Mouse (Mus musculus): ENCODE data around the gene Patj. TPM values are rescaled to one million over a fixed set of nuclear protein-coding genes. Genes with fewer than 3 reads are reported as not detected.

The Patj gene
- polyA plus RNA-seq, 1 experiment from 2014 or later: 13.4 TPM

DNA sequence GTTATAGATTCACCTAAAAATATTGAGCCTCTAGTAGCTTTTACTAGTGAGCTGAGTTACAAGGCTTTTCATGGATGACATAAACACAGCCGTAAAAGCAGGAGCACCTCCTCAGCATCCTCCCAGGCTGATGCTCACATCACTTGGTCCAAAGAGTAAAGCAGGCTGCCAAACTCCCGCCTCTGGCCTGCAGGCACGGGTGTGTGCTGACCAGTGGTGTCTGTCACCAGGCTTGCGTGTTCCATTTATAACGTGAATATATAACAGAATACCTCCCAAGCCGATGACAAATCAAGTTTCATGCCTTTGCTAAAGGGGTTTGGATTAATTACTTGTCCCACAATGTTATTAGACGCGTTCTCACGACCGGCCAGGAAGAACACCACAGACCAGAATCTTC is 128.9 kb downstream of the Patj start:
- no peak overlapping the region for H3K27ac ChIP-seq
- WGBS: 91% methylated on average over 10 of the region's 10 CpGs
- H3K9me3 ChIP-seq: no peaks in the 10 kb centered on the region
- H3K4me2 ChIP-seq: no peak overlapping the region
- no peaks in the 10 kb centered on the region for H3K27me3 ChIP-seq
- no peak overlapping the region for H3K4me3 ChIP-seq
- ATAC-seq (ENCODE audit: insufficient number of reproducible peaks, low FRiP score, low TSS enrichment, low read depth): no peak
- H3K36me3 ChIP-seq: peaks cover 9% of the 10 kb centered on the region; the same call in 1 of the 2 replicates
- H3K9ac ChIP-seq: no peak overlapping the region
- H3K4me1 ChIP-seq: no peaks in the 10 kb centered on the region

DNA sequence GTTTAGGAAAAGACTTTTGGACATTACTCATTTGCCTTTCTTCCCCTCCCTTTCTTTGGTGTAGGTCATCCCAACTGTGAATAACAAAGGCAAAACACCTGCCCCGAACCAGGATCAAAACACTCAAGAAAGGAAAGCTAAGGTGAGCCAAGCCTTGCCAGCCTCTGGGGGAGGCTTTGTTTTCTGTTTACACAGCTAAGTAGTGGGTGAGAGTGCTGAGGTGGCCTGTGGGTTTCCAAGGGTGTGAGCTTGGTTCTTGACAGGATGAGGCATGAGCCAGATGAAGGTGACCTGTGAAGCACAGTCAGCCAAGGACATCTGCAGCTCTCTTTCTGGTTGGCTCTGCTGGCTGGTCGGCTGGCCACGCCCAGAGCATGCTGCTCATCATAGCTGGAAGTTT is 139.9 kb downstream of the Patj start:
- Histone ChIP-seq H3K27me3 (no peaks in the 10 kb centered on the region), H3K36me3 (no peaks in the 10 kb centered on the region), H3K4me3 (no peak overlapping the region), H3K4me2 (no peak overlapping the region), H3K9me3 (no peaks in the 10 kb centered on the region), H3K9ac (no peak overlapping the region), H3K4me1 (no peaks in the 10 kb centered on the region), H3K27ac (no peak overlapping the region)
- 84% methylated on average over 3 of the region's 3 CpGs for WGBS
- ATAC-seq (ENCODE audit: insufficient number of reproducible peaks, low FRiP score, low TSS enrichment, low read depth): no peak

DNA sequence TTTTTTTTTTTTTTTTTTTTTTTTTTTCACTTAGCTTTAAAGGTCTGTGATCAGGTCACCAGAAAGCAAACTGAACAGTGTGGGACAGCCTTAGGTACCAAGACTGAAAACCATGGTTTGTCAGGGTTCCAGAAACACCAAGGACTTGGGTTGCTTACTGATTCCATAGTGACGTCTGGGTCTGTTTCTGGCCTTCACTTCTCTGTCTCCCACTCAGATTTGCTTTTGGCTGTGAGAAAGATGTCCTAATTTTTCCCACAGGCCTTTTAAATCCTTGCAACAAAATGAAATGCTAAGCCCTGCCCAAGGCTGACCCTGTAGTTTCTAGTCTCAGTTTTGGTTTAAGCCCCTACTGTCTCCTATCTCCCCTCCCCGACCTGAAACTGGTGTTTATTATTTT is 146.0 kb downstream of the Patj start:
- H3K27ac ChIP-seq: no peak overlapping the region
- H3K9me3 ChIP-seq: no peaks in the 10 kb centered on the region
- no peaks in the 10 kb centered on the region; the same call in 1 of the 2 replicates for H3K4me1 ChIP-seq
- no peaks in the 10 kb centered on the region for H3K27me3 ChIP-seq
- WGBS: 65% methylated on average over 2 of the region's 2 CpGs
- no peak overlapping the region for H3K4me2 ChIP-seq
- H3K36me3 ChIP-seq: no peaks in the 10 kb centered on the region
- no peak overlapping the region for H3K9ac ChIP-seq
- ATAC-seq (ENCODE audit: insufficient number of reproducible peaks, low FRiP score, low TSS enrichment, low read depth): no peak
- no peak overlapping the region for H3K4me3 ChIP-seq

DNA sequence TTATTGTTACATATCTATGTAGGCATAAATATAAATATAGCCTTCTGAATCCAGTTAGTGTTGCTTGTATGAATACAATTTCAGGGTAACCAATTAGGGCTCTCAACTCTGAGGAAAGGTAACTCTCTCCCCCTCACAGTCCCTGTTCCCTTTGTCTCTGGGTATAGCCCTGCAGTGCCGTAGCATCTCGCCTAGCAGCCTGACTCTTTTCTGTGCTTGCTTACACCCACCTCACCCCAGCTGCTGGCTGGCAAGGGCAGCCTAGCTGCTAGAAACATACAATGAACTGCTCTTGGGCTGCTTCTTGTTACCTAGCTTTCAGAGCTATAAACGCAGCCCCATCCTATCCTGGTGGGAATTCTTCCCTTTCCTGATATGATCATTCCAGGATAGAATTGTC is 147.4 kb downstream of the Patj start:
- 78% methylated on average over 3 of the region's 3 CpGs for WGBS

DNA sequence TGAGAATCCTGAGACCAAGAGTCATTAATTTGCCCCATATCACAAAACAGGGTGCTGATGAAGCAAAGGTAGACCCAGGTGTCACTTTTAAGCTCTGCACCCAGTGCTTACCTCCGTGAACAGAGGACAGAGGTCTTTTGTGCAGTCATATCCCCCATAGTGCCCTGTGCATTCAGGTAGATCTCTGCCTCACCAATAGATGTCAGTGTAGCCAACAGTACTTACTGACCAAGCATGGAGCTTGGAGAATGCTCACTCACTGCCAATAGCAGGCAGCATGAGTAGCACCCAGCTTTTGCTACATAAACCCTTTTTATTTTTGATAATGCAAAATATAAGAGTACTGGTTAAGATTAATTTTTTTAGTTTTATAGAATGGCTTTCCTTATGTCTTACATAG is 149.8 kb downstream of the Patj start:
- no peak for ATAC-seq (ENCODE audit: insufficient number of reproducible peaks, low FRiP score, low TSS enrichment, low read depth)
- WGBS: 30% methylated on average over 1 of the region's 1 CpGs
- H3K36me3 ChIP-seq: no peaks in the 10 kb centered on the region
- no peak overlapping the region for H3K4me2 ChIP-seq
- no peaks in the 10 kb centered on the region for H3K27me3 ChIP-seq
- no peaks in the 10 kb centered on the region for H3K9me3 ChIP-seq
- H3K4me3 ChIP-seq: no peak overlapping the region
- H3K4me1 ChIP-seq: no peaks in the 10 kb centered on the region; the same call in 1 of the 2 replicates
- no peak overlapping the region for H3K27ac ChIP-seq
- no peak overlapping the region for H3K9ac ChIP-seq

More for the DNA sequence above, 147.4 kb downstream of the Patj start:
- H3K4me3 ChIP-seq: no peak overlapping the region
- no peak overlapping the region for H3K27ac ChIP-seq
- no peak overlapping the region for H3K9ac ChIP-seq
- ATAC-seq (ENCODE audit: insufficient number of reproducible peaks, low FRiP score, low TSS enrichment, low read depth): no peak
- no peak overlapping the region for H3K4me2 ChIP-seq
- H3K27me3 ChIP-seq: no peaks in the 10 kb centered on the region
- H3K36me3 ChIP-seq: no peaks in the 10 kb centered on the region
- no peaks in the 10 kb centered on the region for H3K9me3 ChIP-seq
- no peaks in the 10 kb centered on the region; the same call in 1 of the 2 replicates for H3K4me1 ChIP-seq

DNA sequence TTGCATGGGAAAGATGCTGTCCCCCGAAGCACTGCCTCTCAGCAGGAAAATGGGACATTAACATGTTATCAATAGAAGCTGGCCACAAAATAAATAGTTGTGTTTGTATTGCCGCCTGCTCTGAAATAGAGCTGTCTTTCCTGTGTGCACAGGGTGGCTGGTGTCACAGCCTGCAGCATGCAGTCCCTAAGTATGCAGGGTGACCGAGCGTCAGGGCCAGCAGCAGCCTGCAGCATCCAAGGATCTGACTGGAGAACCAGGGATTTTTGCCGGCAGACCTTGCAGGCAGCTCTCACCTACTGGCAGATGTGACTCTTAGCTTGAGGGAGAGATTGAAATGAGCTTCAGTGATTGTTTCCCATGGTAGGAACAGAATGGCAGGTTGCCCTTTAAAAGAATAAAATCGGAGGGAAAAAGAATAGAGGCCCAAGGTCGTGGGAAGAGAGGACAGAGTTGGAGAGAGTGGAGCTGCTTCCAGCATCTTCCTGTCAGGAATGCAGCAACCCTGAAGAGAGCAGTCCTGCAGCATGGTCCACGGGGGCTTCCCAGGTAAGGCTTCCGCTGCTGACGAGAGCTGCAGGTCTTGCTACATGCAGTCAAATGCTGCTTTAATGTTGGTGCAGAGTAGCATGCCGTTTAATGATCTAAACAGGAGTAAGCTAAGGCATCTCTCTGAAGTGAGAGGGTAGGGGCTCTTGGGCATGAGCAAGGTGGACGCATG is 151.0 kb downstream of the Patj start:
- Histone ChIP-seq H3K27me3 (no peaks in the 10 kb centered on the region), H3K4me3 (no peak overlapping the region), H3K27ac (no peak overlapping the region), H3K9me3 (no peaks in the 10 kb centered on the region), H3K4me2 (no peak overlapping the region), H3K4me1 (no peaks in the 10 kb centered on the region; the same call in 1 of the 2 replicates), H3K36me3 (no peaks in the 10 kb centered on the region), H3K9ac (no peak overlapping the region)
- no peak for ATAC-seq (ENCODE audit: insufficient number of reproducible peaks, low FRiP score, low TSS enrichment, low read depth)
- 61% methylated on average over 12 of the region's 12 CpGs for WGBS

DNA sequence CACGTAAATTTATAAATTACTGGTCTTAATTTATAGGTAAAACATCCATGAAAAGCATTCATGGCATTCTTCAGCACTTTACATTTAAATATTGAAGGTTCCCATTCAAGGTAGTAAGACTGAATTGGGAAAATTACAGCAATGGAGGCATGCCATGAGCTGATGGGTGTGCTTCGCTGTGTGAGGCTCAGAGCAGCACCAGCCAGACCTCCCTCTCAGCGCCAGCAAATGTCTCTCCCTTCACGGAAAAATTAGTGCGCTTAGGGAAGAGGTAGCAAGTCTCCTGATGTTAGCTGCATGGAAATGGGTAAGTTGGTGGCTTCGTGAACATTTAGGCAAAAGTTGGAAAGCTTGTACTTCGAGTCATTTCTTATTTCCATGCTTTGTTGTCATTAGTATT is 153.9 kb downstream of the Patj start:
- H3K27ac ChIP-seq: no peak overlapping the region
- no peaks in the 10 kb centered on the region for H3K9me3 ChIP-seq
- no peaks in the 10 kb centered on the region for H3K27me3 ChIP-seq
- 75% methylated on average over 7 of the region's 7 CpGs for WGBS
- no peak overlapping the region for H3K4me2 ChIP-seq
- H3K9ac ChIP-seq: no peak overlapping the region
- no peak for ATAC-seq (ENCODE audit: insufficient number of reproducible peaks, low FRiP score, low TSS enrichment, low read depth)
- H3K4me3 ChIP-seq: no peak overlapping the region
- no peaks in the 10 kb centered on the region; the same call in 1 of the 2 replicates for H3K4me1 ChIP-seq
- H3K36me3 ChIP-seq: no peaks in the 10 kb centered on the region

DNA sequence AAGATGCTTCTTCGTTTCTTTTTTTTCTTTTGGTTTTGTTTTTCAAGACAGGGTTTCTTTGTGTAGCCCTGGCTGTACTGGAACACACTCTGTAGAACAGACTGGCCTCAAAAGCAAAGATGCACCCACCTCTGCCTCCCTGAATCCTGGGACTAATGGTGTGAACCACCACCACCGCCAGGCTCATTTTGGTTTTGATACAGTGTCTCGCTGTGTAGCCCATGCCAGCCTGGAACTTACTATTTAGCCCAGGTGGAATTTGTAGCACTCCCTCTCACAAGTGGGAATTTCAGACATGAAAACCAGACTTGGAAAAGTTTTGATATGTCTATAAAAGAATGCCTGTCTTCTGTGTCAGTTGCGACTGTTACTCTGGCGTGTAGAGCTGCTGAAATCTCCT is 154.5 kb downstream of the Patj start:
- no peak overlapping the region for H3K4me3 ChIP-seq
- no peaks in the 10 kb centered on the region for H3K27me3 ChIP-seq
- no peaks in the 10 kb centered on the region for H3K36me3 ChIP-seq
- no peak overlapping the region for H3K9ac ChIP-seq
- WGBS: 85% methylated on average over 5 of the region's 5 CpGs
- no peaks in the 10 kb centered on the region for H3K9me3 ChIP-seq
- no peak overlapping the region for H3K4me2 ChIP-seq
- H3K4me1 ChIP-seq: no peaks in the 10 kb centered on the region; the same call in 1 of the 2 replicates
- no peak for ATAC-seq (ENCODE audit: insufficient number of reproducible peaks, low FRiP score, low TSS enrichment, low read depth)
- H3K27ac ChIP-seq: no peak overlapping the region

DNA sequence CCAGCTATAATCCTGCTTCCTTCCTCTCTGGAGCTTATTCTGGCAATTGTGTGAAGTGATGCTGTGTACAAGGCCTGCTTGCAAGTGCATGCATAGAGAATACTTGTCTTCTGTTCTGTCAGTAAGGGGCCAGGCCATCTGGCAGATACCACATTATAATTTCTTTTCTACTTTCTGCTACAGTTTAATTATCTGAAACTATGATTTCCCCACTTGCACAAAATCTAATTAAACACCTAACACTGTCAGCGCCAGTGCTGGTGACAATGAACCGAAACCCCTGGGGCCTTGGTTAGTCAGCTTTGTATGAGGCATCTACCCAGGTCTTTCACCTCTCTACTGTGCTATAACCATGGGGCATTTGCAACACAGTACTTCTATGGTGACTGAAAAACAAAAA is 160.1 kb downstream of the Patj start:
- no peak for ATAC-seq (ENCODE audit: insufficient number of reproducible peaks, low FRiP score, low TSS enrichment, low read depth)
- Histone ChIP-seq H3K27ac (no peak overlapping the region), H3K27me3 (no peaks in the 10 kb centered on the region), H3K9ac (no peak overlapping the region), H3K4me2 (no peak overlapping the region), H3K9me3 (no peaks in the 10 kb centered on the region), H3K4me3 (no peak overlapping the region), H3K36me3 (no peaks in the 10 kb centered on the region), H3K4me1 (no peaks in the 10 kb centered on the region)
- 89% methylated on average over 2 of the region's 2 CpGs for WGBS

DNA sequence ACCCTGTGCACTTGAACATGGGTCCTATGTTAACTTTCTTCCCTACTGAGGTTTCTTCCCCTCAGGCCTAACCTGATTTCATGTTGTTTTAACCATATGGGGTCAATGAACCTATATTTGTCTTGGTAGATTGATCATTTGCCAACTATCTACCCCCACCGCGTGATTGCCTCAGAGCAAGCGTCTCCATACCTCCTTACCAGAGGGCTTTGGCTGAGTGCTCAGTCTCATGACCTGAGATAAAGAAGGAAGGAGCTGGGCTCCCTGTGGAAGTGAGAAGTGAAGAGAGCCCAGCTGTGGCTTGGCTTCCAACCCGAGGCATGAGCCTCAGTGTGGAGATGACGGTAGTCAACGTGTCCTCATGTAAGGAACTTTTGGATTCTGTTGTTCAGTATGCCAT is 160.9 kb downstream of the Patj start:
- Histone ChIP-seq H3K4me3 (no peak overlapping the region), H3K9ac (no peak overlapping the region), H3K9me3 (no peaks in the 10 kb centered on the region), H3K4me1 (peaks cover 3% of the 10 kb centered on the region; the same call in 1 of the 2 replicates), H3K36me3 (no peaks in the 10 kb centered on the region), H3K27ac (no peak overlapping the region), H3K4me2 (no peak overlapping the region), H3K27me3 (no peaks in the 10 kb centered on the region)
- no peak for ATAC-seq (ENCODE audit: insufficient number of reproducible peaks, low FRiP score, low TSS enrichment, low read depth)
- WGBS: 90% methylated on average over 6 of the region's 6 CpGs

DNA sequence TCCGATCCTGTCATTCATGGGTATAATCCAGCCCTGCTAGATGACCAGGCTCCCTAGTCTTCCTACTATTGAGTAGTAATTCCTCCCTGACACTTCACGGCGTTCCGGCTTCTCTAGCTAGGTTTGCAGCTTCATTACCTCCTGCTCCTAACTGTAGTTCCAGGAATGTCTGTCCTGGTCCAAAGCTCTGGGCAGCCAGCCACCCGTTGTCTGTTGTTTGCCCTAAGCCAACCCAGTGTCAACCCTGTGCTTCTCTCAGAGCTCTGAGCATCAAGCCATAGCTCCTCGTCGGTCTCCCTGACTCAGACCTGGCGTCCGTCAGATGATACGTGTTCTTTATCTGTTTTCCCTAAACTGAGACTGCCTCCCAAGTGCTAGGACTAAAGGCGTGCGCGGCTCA is 161.6 kb downstream of the Patj start:
- no peak overlapping the region for H3K27ac ChIP-seq
- no peak for ATAC-seq (ENCODE audit: insufficient number of reproducible peaks, low FRiP score, low TSS enrichment, low read depth)
- H3K36me3 ChIP-seq: no peaks in the 10 kb centered on the region
- H3K4me1 ChIP-seq: peaks cover 3% of the 10 kb centered on the region; the same call in 1 of the 2 replicates
- H3K4me3 ChIP-seq: no peak overlapping the region
- no peak overlapping the region for H3K4me2 ChIP-seq
- H3K9ac ChIP-seq: no peak overlapping the region
- H3K27me3 ChIP-seq: no peaks in the 10 kb centered on the region
- WGBS: 87% methylated on average over 13 of the region's 13 CpGs
- H3K9me3 ChIP-seq: no peaks in the 10 kb centered on the region

DNA sequence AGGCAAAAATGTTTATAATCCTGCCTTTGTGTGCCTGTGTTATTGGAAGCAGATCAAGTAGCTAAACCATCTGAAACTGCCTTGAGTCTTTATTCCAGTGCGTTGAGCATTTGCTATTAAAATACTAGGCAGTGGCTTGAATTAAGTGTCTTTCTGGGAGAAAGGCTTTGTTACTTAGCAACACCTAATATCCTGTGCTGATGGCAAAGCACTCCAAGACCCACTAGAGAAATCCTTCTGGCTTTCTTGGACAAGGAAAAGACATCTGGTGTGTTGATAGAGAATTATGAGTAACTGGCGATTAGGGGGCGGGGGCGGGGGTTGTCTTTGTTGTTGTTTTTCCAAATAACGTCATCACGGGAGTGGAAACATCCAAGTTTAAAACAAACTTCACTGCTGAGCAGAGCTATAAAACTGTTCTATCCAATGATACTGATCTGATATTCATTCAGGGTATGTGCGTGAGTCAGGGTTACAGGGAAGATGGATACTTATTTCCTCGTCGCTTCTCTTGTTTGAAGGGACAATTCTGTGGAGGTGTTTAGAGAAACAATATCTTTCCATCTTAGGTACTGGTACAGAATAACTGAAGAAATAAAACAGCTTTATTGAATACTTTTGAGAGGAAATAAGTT is 164.7 kb downstream of the Patj start:
- H3K27me3 ChIP-seq: no peaks in the 10 kb centered on the region
- no peaks in the 10 kb centered on the region for H3K36me3 ChIP-seq
- peak overlapping the region; percentile 54; the same call in 1 of the 2 replicates for H3K27ac ChIP-seq
- no peak overlapping the region for H3K4me3 ChIP-seq
- WGBS: 43% methylated on average over 9 of the region's 9 CpGs
- peak; percentile 57; the same call in 1 of the 2 replicates for ATAC-seq (ENCODE audit: insufficient number of reproducible peaks, low FRiP score, low TSS enrichment, low read depth)
- H3K4me2 ChIP-seq: no peak overlapping the region
- H3K9ac ChIP-seq: no peak overlapping the region
- H3K4me1 ChIP-seq: peaks cover 17% of the 10 kb centered on the region
- no peaks in the 10 kb centered on the region for H3K9me3 ChIP-seq

Data from limb, embryonic 15.5 days (tissue).